Mouse (Mus musculus): ENCODE measurements at regions not wholly inside any gene's neighbourhood (a gene's known extent, or its start where the extent isn't known, plus 50 kb on each side); places are given as distances from the start of the nearest gene placed in this dataset.
A peak's percentile ranks its signal among the peaks of the same experiment; 100 is the strongest.

DNA sequence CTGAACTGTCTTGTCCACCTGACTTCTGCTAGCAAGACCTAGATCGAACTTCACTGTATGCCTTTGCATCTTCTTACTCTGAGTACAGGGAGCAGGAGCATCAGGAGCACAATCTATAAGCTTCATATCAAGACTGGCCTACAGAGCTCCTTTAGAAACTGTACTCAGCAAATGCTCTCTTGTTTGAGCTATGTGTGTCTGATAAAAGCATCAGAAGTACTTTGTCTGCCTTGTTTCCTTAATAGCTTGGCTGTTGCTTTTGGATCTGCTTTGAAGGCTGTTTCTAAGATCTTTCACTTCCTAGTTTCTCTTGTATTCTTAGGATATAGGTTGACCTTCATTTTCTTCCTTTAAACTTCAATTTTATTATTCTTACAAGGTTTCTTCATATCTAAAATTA lies 175.3 kb upstream of the Cypt12 start:
- H3K36me3 ChIP-seq (ENCODE audit: insufficient read depth), result no peaks in the 10 kb centered on the region
- H3K27me3 ChIP-seq (ENCODE audit: insufficient read depth, low read length), result no peaks in the 10 kb centered on the region
- no peak for TF ChIP-seq CTCF (IDR thresholded peaks at IDR 0.05; ENCODE audit: low read depth)
- H3K9ac ChIP-seq, result no peak overlapping the region
- no peak overlapping the region for H3K4me2 ChIP-seq
- DNase-seq, result no peak
- WGBS, result 83% methylated on average over 1 of the region's 1 CpGs
- H3K4me1 ChIP-seq (ENCODE audit: insufficient read depth), result no peaks in the 10 kb centered on the region
- ATAC-seq (ENCODE audit: insufficient read depth), result no peak
- H3K4me3 ChIP-seq (ENCODE audit: low read depth, low read length), result no peak overlapping the region
- no peaks in the 10 kb centered on the region for H3K9me3 ChIP-seq (ENCODE audit: low read depth, low read length)
- no peak overlapping the region for H3K27ac ChIP-seq (ENCODE audit: low read depth)

DNA sequence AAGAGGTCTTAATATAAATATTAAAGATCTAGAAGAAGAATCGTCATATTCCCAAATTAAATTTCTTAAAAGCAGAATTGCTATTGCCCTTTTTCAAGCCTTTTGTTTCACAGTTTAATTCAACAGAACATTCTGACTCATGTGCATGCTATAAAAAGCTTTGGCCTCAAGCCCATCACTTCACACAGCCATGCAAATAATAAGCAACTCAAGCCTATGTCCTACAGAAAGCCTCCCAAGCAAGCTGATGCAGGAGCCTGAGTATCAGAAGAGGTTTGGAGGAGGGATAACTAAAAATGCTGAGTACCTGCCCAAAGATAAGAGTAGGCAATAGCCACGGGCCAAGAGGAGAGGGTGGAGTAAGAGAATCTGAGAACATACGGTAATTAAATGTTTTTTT lies 169.1 kb upstream of the Cypt12 start:
- TF ChIP-seq CTCF (IDR thresholded peaks at IDR 0.05; ENCODE audit: low read depth), result no peak
- Histone ChIP-seq H3K4me2 (no peak overlapping the region), H3K4me1 (ENCODE audit: insufficient read depth) (no peaks in the 10 kb centered on the region), H3K9ac (no peak overlapping the region), H3K4me3 (ENCODE audit: low read depth, low read length) (no peak overlapping the region), H3K9me3 (ENCODE audit: low read depth, low read length) (no peaks in the 10 kb centered on the region), H3K36me3 (ENCODE audit: insufficient read depth) (no peaks in the 10 kb centered on the region), H3K27me3 (ENCODE audit: insufficient read depth, low read length) (0 out of 2 replicates have a peak, but pooled peaks cover 3% of the 10 kb centered on the region), H3K27ac (ENCODE audit: low read depth) (no peak overlapping the region)
- WGBS, result 57% methylated on average over 3 of the region's 3 CpGs
- ATAC-seq (ENCODE audit: insufficient read depth), result no peak
- DNase-seq, result no peak

DNA sequence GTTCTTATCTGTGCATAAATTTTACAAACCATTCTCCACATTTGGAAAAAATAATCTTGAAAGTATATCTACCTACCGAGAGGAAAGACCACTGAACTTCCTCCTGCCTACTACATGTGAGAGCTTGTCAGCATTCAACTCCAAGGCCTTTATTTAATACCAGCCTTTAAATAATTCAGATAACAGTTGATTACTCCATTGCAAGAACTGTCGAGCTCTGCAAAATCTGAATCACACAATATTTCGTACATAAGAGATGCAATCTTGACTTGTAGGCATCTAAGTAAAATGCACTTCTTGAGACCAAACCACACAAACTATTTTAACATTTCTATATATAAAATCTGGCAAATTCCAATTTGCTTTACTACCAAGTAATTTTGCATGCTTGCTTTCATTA lies 164.1 kb upstream of the Cypt12 start:
- no peaks in the 10 kb centered on the region for H3K9me3 ChIP-seq (ENCODE audit: low read depth, low read length)
- no peaks in the 10 kb centered on the region for H3K36me3 ChIP-seq (ENCODE audit: insufficient read depth)
- H3K27me3 ChIP-seq (ENCODE audit: insufficient read depth, low read length), result peaks cover 49% of the 10 kb centered on the region
- TF ChIP-seq CTCF (IDR thresholded peaks at IDR 0.05; ENCODE audit: low read depth), result no peak
- WGBS, result 57% methylated on average over 3 of the region's 3 CpGs
- no peak overlapping the region for H3K9ac ChIP-seq
- DNase-seq (no peak), ATAC-seq (ENCODE audit: insufficient read depth) (no peak)
- no peak overlapping the region for H3K4me3 ChIP-seq (ENCODE audit: low read depth, low read length)
- no peak overlapping the region for H3K27ac ChIP-seq (ENCODE audit: low read depth)
- H3K4me1 ChIP-seq (ENCODE audit: insufficient read depth), result peaks cover 4% of the 10 kb centered on the region; the same call in 1 of the 2 replicates
- no peak overlapping the region for H3K4me2 ChIP-seq

DNA sequence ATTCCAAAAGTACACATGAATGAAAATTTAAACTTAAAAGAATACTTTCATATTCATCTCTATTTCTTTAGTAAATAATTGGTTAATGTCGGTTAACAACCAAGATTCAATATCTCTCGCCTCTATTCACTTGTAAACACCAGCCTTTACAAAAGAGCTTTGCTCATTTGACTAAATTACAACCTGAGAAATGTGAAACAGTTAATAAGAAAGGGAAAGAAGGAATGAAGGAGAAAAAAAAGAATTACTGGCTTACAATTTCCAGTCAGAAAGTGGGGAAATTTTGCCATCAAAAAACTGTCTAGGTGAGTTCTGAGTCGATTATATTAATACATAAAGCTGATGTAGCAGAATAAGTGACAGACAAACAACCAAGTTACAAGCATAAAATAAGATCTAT lies 163.6 kb upstream of the Cypt12 start:
- DNase-seq, result no peak
- Histone ChIP-seq H3K27ac (ENCODE audit: low read depth) (no peak overlapping the region), H3K36me3 (ENCODE audit: insufficient read depth) (no peaks in the 10 kb centered on the region), H3K27me3 (ENCODE audit: insufficient read depth, low read length) (peaks cover 53% of the 10 kb centered on the region), H3K9ac (no peak overlapping the region), H3K4me2 (no peak overlapping the region), H3K9me3 (ENCODE audit: low read depth, low read length) (no peaks in the 10 kb centered on the region), H3K4me3 (ENCODE audit: low read depth, low read length) (no peak overlapping the region), H3K4me1 (ENCODE audit: insufficient read depth) (peaks cover 4% of the 10 kb centered on the region; the same call in 1 of the 2 replicates)
- no peak for TF ChIP-seq CTCF (IDR thresholded peaks at IDR 0.05; ENCODE audit: low read depth)
- 40% methylated on average over 3 of the region's 3 CpGs for WGBS
- no peak for ATAC-seq (ENCODE audit: insufficient read depth)

DNA sequence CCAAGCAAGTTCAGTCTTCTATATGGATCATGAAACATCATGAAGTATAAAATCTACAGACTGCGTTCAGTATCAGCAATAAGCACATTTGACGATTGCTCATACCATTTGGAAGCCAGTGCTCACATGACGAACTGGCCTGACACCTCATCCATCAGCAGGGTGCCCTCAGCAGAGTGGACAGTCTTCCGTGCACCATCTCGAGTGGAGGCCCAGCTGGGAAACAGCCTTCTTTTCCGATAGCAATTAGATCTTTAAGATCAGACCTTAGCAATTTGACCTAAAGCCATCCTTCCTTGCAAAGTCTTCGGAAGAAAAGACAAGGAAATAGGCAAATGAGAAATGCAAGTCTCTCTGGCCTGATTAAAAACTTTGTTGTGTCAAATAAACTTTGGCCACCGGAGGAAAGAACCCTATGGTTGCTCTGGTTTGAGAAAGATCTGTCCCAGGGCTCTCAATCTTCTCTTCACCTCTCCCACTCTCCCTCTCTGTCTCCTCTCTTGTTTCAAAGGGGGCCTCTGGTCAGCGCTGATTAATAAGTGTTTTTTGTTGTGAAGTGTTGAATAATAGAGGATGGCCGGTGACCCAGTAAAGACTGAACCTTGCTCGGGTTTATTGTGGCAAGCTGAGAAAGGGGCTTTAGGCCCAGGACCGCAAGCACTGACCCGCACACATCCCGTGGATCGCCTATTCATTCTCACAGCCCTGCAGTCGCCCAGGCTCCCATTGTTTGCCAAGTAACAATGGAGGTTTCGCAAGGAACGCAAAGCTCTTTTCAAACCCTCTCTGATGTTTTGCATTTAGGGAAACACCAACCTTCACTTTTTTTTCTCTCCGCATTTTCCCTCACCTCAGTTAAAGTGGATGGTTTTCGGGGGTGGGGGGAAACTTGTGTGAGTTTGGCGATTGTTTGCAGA lies 162.8 kb upstream of the Cypt12 start:
- no peak overlapping the region; the same call in 1 of the 2 replicates for H3K9ac ChIP-seq
- no peak for TF ChIP-seq CTCF (IDR thresholded peaks at IDR 0.05; ENCODE audit: low read depth)
- peak; percentile 9 for DNase-seq
- H3K4me1 ChIP-seq (ENCODE audit: insufficient read depth), result peaks cover 4% of the 10 kb centered on the region; the same call in 1 of the 2 replicates
- H3K36me3 ChIP-seq (ENCODE audit: insufficient read depth), result no peaks in the 10 kb centered on the region
- WGBS, result 7% methylated on average over 21 of the region's 21 CpGs
- ATAC-seq (ENCODE audit: insufficient read depth), result no peak
- peak overlapping the region; percentile 70 for H3K4me2 ChIP-seq
- peaks cover 60% of the 10 kb centered on the region for H3K27me3 ChIP-seq (ENCODE audit: insufficient read depth, low read length)
- H3K4me3 ChIP-seq (ENCODE audit: low read depth, low read length), result peak overlapping the region; percentile 37
- no peaks in the 10 kb centered on the region for H3K9me3 ChIP-seq (ENCODE audit: low read depth, low read length)
- H3K27ac ChIP-seq (ENCODE audit: low read depth), result no peak overlapping the region

DNA sequence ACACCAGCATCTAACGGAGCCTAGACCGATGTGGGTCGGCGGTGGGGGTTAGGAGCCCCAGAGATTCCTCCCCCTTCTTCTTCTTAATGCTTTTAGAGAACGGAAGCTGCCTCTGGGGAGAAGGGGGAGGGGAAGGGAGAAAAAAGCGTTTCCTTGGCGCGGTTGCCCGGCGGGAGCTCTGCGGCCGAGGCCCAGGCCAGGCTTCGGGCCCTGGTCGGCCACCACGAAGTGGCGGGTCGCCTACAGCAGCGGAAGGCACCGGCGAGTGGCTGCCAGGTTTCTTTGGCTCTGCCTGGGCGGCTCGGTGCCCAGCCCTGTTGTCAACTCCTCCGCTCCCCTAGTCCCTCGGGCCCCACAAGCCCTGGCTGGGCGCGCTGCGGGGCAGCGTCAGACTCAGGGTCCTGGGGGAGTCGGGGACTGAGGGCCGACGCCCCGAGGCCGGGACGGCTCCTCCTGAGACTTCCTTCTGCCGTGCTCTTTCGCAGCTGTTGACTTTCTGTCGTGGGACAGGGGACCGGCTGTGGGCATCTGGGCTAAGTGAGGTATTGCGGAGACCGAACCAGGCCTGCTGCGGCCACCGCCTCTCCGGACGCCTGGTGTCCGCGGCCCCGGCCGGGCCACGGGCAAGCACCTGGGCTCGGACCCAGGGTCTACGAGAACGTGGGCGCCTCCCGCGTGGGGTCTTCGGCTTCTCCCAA lies 162.0 kb upstream of the Cypt12 start:
- Histone ChIP-seq H3K36me3 (ENCODE audit: insufficient read depth) (no peaks in the 10 kb centered on the region), H3K9ac (peak overlapping the region; percentile 36; the same call in 1 of the 2 replicates), H3K9me3 (ENCODE audit: low read depth, low read length) (no peaks in the 10 kb centered on the region), H3K4me2 (peak overlapping the region; percentile 70), H3K27ac (ENCODE audit: low read depth) (no peak overlapping the region), H3K4me1 (ENCODE audit: insufficient read depth) (peaks cover 4% of the 10 kb centered on the region; the same call in 1 of the 2 replicates), H3K4me3 (ENCODE audit: low read depth, low read length) (peak overlapping the region; percentile 37), H3K27me3 (ENCODE audit: insufficient read depth, low read length) (peaks cover 67% of the 10 kb centered on the region)
- ATAC-seq (ENCODE audit: insufficient read depth) (peak; percentile 77), DNase-seq (peak; percentile 21)
- under 1% methylated on average over 54 of the region's 56 CpGs for WGBS
- no peak for TF ChIP-seq CTCF (IDR thresholded peaks at IDR 0.05; ENCODE audit: low read depth)
